Mouse (Mus musculus) lung, embryonic 15.5 days (tissue): ENCODE data around the gene Hist1h2bq. TPM values are rescaled to one million over a fixed set of nuclear protein-coding genes. Genes with fewer than 3 reads are reported as not detected.
"Not testable (repeated sequence)": the region's sequence is repeated elsewhere in the genome, so short reads cannot be mapped to it uniquely, and the experiment has no call there.

Experiments
- ATAC-seq: fragments of 200-750 bp; cut with Nextera tagmentation; 2 replicates; pipeline ENCODE4 v1.8.0; 2017; ENCODE audit warnings: moderate number of reproducible peaks, borderline replicate concordance; ENCODE audit not compliant: low FRiP score, low TSS enrichment; ENCODE audit errors: extremely low read depth
- H3K27ac ChIP-seq: fragments of 300-500 bp; sonication (generic); 2 replicates; pipeline ENCODE4 v1.5.1; 2015; ENCODE audit warnings: moderate library complexity, mild to moderate bottlenecking, inconsistent platforms
- H3K27me3 ChIP-seq: fragments of 300-500 bp; sonication (generic); 2 replicates; pipeline ENCODE4 v1.6.1; 2015; ENCODE audit warnings: inconsistent platforms
- H3K36me3 ChIP-seq: fragments of 300-500 bp; sonication (generic); 2 replicates; pipeline ENCODE4 v1.6.1; 2015; ENCODE audit warnings: inconsistent platforms
- H3K4me1 ChIP-seq: fragments of 300-500 bp; sonication (generic); 2 replicates; pipeline ENCODE4 v1.6.1; 2015; ENCODE audit warnings: inconsistent platforms
- H3K4me2 ChIP-seq: fragments of 300-500 bp; sonication (generic); 2 replicates; pipeline ENCODE4 v1.6.1; 2015; ENCODE audit warnings: inconsistent platforms, mild to moderate bottlenecking, moderate library complexity
- H3K4me3 ChIP-seq: fragments of 300-500 bp; sonication (generic); 2 replicates; pipeline ENCODE4 v1.5.1; 2015; ENCODE audit warnings: mild to moderate bottlenecking, inconsistent platforms
- H3K9ac ChIP-seq: fragments of 300-500 bp; sonication (generic); 2 replicates; pipeline ENCODE4 v1.6.1; 2015; ENCODE audit warnings: inconsistent platforms
- H3K9me3 ChIP-seq: fragments of 300-500 bp; sonication (generic); 2 replicates; pipeline ENCODE4 v1.6.1; 2016; ENCODE audit warnings: inconsistent platforms
- WGBS: fragments of 180-500 bp; shearing (Covaris S2); methylation state at CpG from one replicate; pipeline ENCODE4 v1.1.7; 2015; 5-methylcytosine and 5-hydroxymethylcytosine counted together
- polyA plus RNA-seq: library from polyadenylated mRNA; unstranded; fragments of >200 nt; fragmentation: Nextera tagmentation; extraction: Ambion mirVana; gene quantifications from 2 replicates; pipeline ENCODE4 v1.2.1, GENCODE M21; 2015

The Hist1h2bq gene
- polyA plus RNA-seq, 1 experiment from 2014 or later, result 23.1 TPM

DNA sequence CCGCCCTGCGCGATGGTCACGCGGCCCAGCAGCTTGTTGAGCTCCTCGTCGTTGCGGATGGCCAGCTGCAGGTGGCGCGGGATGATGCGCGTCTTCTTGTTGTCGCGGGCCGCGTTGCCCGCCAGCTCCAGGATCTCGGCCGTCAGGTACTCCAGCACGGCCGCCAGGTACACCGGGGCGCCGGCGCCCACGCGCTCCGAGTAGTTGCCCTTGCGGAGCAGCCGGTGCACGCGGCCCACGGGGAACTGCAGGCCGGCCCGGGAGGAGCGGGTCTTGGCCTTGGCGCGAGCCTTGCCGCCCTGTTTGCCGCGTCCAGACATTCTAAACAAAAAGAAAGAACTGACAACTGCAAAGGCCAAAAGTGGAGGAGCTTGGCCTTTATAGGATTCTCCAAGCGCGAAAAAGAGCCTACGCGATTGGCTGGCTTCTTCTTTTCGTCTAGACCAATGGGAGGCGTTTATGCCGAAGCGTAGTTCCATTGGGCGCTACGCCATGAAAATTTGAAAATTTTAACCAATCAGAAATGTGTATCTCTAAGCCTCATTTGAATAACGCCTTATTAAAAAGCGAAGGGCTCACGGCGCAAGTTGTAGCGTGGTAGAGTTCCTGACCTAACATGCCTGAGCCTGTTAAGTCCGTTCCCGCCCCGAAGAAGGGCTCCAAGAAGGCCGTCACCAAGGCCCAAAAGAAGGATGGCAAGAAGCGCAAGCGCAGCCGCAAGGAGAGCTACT, 22.9 kb downstream of the Hist1h2bq start, which contains the start of the genes Hist1h2an and Hist1h2bp:
Gene Hist1h2an, minus strand, starts transcription at position 320 of the 731 bp plus-strand sequence.
Gene Hist1h2bp, plus strand, starts transcription at position 563 of the 731 bp plus-strand sequence.
- peak within 1 kb of the TSS; percentile 93 for H3K27ac ChIP-seq
- peak within 1 kb of the TSS; percentile 49 for H3K9ac ChIP-seq
- under 1% methylated on average over 38 of the region's 63 CpGs for WGBS
- peak within 1 kb of the TSS; percentile 54 for H3K4me2 ChIP-seq
- H3K4me1 ChIP-seq, result peaks cover 50% of the 10 kb centered on the region
- peak within 1 kb of the TSS; percentile 38 for H3K4me3 ChIP-seq
- peak; percentile 91 for ATAC-seq
- not testable (repeated sequence) for H3K36me3 ChIP-seq, H3K9me3 ChIP-seq, H3K27me3 ChIP-seq

DNA sequence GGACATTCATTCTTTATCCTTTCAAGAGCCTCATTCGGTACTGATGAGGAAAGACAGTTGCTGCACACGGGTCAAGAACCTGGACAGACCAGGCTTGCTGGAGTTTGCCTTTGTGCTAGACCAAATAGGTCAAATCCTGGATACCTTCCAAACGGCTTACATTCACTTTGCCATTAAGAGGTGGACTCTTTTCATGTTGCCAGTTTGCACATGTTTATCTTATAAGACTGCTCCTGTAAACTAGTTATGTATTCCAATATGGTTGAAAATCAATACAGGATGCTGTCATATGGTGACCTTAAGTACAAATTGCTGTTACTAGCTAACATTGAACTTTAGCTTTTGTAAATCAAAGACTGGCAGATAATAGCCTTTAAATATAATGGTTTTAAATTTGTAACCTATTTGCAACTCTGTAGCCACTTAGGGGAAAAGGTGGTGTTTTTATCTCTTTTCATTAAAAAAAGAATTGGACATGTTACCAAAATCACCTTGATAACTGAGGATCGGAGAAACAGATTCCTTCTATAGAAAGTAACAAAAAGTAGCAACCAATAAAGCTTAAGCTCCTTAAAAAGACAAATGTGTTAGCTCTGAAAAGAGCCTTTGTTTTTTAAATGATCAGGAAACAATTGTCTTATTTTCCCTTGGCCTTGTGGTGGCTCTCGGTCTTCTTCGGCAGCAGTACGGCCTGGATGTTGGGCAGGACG, 23.7 kb downstream of the Hist1h2bq start:
- Histone ChIP-seq H3K9ac (peak overlapping the region; percentile 49), H3K4me1 (peaks cover 48% of the 10 kb centered on the region), H3K9me3 (no peaks in the 10 kb centered on the region), H3K4me2 (peak overlapping the region; percentile 54), H3K4me3 (peak overlapping the region; percentile 38), H3K36me3 (no peaks in the 10 kb centered on the region), H3K27me3 (no peaks in the 10 kb centered on the region), H3K27ac (peak overlapping the region; percentile 93)
- 2% methylated on average over 8 of the region's 8 CpGs for WGBS
- no peak for ATAC-seq

DNA sequence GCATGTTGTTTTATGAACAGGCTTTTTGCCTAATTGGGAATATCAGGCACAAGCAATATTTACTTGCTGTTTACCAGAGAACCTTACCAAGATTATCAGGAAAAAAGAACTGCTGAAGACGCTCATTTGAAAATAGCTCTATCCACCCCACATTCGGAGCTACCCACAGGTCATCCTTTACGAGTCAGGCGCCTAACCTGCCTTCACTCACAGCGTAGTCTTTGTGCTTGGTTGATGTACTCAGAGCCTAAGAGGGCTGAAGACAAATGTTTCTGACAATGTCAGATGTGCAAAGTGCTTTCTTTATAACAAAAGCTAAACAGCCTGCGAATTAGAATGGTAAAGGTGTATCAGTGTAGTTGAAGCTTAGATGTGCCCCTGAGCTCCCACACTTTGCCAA, 25.7 kb downstream of the Hist1h2bq start:
- Histone ChIP-seq H3K9me3 (no peaks in the 10 kb centered on the region), H3K36me3 (no peaks in the 10 kb centered on the region), H3K9ac (peak overlapping the region; percentile 37), H3K27me3 (no peaks in the 10 kb centered on the region), H3K4me2 (peak overlapping the region; percentile 70), H3K27ac (peak overlapping the region; percentile 91), H3K4me3 (peak overlapping the region; percentile 49; the same call in 1 of the 2 replicates), H3K4me1 (peaks cover 39% of the 10 kb centered on the region)
- WGBS, result 27% methylated on average over 6 of the region's 6 CpGs
- ATAC-seq, result no peak

DNA sequence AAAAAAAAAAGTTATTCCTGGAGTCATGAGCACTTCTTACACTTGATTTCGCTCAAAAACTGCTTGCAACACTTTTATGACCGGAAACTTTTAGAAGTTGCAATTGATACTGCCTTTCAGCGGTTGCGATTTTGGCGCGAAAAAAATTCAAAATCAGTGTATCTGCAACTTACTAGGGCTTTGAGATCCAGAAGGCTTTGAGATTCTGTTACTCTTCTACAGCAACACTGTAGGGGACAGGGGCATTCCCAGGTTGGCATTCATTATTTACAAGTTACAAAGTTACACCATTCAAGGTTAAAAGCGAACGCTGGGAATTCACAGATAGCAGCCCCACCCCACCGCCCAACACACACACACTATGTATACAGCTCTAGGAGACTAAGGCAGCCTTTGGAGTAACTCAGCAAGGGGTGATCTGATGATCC, 26.2 kb downstream of the Hist1h2bq start:
- no peaks in the 10 kb centered on the region for H3K9me3 ChIP-seq
- no peak for ATAC-seq
- 3% methylated on average over 9 of the region's 9 CpGs for WGBS

DNA sequence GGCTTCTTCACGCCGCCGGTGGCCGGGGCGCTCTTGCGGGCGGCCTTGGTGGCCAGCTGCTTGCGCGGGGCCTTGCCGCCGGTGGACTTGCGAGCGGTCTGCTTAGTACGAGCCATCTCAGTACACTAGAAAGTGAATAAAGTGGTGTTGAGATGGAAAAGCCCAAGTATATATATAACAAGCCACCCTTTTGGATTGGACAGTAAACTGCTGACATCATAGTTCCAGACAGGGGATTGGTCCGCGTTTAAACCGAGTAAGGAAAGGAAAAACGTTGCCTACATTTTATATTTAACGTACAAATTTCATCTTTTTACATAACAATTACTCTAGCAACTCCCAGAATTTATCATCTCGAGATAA, 26.8 kb downstream of the Hist1h2bq start, which contains the start of gene Hist1h3i:
Gene Hist1h3i, minus strand, starts transcription at position 116 of the 363 bp plus-strand sequence.
- ATAC-seq, result peak; percentile 76; the same call in 1 of the 2 replicates
- 0% methylated on average over 13 of the region's 20 CpGs for WGBS
- Histone ChIP-seq H3K4me1 (peaks cover 36% of the 10 kb centered on the region), H3K4me2 (peak within 1 kb of the TSS; percentile 70), H3K27me3 (no peaks in the 10 kb centered on the region), H3K9ac (peak within 1 kb of the TSS; percentile 66), H3K36me3 (no peaks in the 10 kb centered on the region), H3K4me3 (peak within 1 kb of the TSS; percentile 49), H3K27ac (peak within 1 kb of the TSS; percentile 91), H3K9me3 (no peaks in the 10 kb centered on the region)

More for the DNA sequence above, 26.2 kb downstream of the Hist1h2bq start:
- Histone ChIP-seq H3K27ac (peak overlapping the region; percentile 91), H3K4me3 (peak overlapping the region; percentile 49), H3K27me3 (no peaks in the 10 kb centered on the region), H3K4me2 (peak overlapping the region; percentile 70), H3K36me3 (no peaks in the 10 kb centered on the region), H3K4me1 (peaks cover 39% of the 10 kb centered on the region), H3K9ac (peak overlapping the region; percentile 37)

DNA sequence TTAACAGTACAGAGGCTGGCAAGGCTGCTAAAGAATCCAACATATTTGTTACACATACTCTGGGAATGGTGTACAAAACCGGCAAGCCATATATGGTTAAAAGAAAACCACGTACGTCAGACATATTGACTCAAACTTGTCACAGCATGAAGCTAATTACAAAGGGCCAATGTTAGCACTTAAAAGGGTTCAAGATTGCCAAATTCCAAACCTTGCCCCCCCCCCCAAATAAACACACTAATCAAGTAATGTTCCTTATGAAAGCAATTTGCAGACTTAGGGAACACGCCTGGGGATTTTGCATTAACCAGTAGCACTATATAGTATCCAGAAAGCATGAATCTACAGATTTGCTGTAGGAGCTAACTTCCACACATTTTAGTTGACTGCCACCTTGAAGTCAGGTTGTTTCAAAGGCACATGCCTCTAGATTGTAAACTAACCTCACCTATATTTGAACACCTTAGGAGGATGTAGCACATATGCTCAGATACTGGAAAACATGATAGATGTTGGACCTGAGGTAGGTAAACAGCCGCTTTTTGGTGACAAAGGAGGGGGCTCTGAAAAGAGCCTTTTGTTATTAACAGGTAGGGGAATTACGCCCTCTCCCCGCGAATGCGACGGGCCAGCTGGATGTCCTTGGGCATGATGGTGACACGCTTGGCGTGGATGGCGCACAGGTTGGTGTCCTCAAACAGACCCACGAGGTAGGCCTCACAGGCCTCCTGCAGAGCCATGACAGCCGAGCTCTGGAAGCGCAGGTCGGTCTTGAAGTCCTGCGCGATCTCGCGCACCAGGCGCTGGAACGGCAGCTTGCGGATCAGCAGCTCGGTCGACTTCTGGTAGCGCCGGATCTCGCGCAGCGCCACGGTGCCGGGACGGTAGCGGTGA, 27.4 kb downstream of the Hist1h2bq start:
- WGBS, result under 1% methylated on average over 14 of the region's 35 CpGs
- ATAC-seq, H3K36me3 ChIP-seq, H3K27me3 ChIP-seq, H3K9me3 ChIP-seq: not testable (repeated sequence)
- Histone ChIP-seq H3K9ac (peak overlapping the region; percentile 66), H3K27ac (peak overlapping the region; percentile 91), H3K4me1 (peaks cover 35% of the 10 kb centered on the region), H3K4me3 (peak overlapping the region; percentile 49), H3K4me2 (peak overlapping the region; percentile 70)

DNA sequence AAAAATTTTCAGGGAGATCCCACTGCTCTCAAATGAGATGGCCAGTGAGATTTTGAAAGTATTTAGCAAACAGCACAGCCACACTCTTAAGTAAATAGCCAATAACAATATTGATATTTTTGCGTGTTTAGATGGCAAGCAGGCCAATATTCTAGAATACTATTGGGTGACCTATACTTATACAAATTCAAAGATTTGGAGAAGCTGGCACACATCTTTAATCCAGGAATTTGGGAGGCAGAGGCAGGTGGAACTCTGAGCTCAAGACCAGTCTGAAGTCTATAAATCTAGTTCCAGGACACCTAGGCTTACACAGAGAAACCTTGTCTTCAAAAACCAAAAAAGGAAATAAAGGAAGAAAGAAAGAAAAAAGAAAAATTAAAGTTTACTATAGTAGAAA, 28.4 kb downstream of the Hist1h2bq start:
- Histone ChIP-seq H3K9ac (no peak overlapping the region), H3K9me3 (no peaks in the 10 kb centered on the region), H3K4me2 (no peak overlapping the region; the same call in 1 of the 2 replicates), H3K27ac (peak overlapping the region; percentile 17), H3K36me3 (no peaks in the 10 kb centered on the region), H3K4me1 (peaks cover 37% of the 10 kb centered on the region), H3K27me3 (no peaks in the 10 kb centered on the region), H3K4me3 (no peak overlapping the region)
- 82% methylated on average over 1 of the region's 1 CpGs for WGBS
- ATAC-seq, result no peak

DNA sequence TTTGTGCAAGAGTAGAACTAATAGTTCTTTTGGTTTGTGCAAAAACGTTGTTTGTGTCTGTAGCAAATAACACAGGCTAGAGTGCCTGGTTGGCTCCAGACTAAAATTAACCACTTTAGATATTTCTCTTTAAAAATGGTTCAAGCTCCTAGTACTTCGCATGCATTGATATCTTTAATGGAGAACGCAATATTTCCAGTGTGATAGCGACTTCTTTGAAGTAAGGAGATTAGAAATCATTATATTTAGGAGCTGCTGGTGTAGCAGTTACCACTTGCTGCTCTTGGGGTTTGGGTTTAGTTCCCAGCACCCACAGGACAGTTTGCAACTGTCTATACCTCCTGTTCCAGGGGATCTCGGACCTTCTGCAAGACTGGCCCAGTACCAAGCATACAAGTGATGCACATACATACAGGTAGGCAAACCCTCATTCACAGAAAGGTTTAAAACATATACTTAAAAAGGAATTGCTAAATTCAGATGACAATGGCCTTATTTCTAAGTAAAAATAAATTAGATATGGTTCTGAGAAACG, 28.9 kb downstream of the Hist1h2bq start:
- Histone ChIP-seq H3K36me3 (no peaks in the 10 kb centered on the region), H3K4me1 (peaks cover 35% of the 10 kb centered on the region), H3K9ac (peak overlapping the region; percentile 84; the same call in 1 of the 2 replicates), H3K4me3 (peak overlapping the region; percentile 65), H3K9me3 (no peaks in the 10 kb centered on the region), H3K4me2 (peak overlapping the region; percentile 90), H3K27me3 (no peaks in the 10 kb centered on the region), H3K27ac (peak overlapping the region; percentile 98)
- WGBS, result 31% methylated on average over 6 of the region's 6 CpGs
- ATAC-seq, result no peak

DNA sequence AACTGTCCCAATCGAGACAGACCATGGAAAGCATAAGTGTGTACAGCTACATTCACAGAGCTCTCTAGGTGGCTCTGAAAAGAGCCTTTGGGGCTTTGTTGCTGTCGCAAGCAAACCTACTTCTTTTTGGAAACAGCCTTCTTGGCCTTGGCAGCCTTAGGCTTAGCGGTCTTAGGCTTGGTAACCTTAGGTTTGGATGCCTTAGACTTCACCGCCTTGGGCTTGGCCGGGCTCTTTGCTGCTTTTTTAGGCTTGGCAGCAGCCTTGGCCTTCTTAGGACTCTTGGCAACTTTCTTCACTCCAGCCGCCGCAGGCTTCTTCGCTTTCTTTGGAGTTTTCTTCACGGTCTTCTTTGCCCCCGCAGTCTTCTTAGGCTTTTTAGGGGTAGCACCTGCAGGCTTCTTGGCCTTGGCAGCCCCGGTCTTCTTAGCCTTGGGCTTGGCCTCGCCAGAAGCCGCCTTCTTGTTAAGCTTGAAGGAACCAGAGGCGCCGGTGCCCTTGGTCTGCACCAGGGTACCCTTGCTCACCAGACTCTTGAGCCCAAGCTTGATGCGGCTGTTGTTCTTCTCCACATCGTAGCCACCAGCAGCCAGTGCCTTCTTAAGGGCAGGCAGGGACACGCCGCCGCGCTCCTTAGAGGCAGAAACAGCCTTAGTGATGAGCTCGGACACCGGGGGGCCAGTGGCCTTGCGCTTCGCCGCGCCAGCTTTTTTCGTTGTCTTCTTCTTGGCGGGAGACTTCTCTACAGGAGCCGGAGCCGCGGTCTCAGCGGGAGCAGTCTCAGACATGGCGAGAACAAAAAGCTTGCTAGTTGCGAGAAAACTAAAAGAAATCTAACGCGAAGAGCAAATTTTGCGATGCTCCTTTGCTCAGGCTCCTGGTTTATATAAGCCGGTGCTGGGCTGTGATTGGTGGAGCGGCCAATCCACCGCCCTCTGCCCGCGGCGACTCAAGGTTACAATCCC, 29.9 kb downstream of the Hist1h2bq start, which contains the start of gene Hist1h1b:
Gene Hist1h1b, minus strand, starts transcription at position 859 of the 965 bp plus-strand sequence.
- Histone ChIP-seq H3K9me3 (no peaks in the 10 kb centered on the region), H3K4me2 (peak within 1 kb of the TSS; percentile 90), H3K9ac (peak within 1 kb of the TSS; percentile 84), H3K27ac (peak within 1 kb of the TSS; percentile 98), H3K36me3 (no peaks in the 10 kb centered on the region), H3K4me3 (peak within 1 kb of the TSS; percentile 65), H3K4me1 (peaks cover 26% of the 10 kb centered on the region), H3K27me3 (no peaks in the 10 kb centered on the region)
- peak; percentile 64 for ATAC-seq
- WGBS, result under 1% methylated on average over 44 of the region's 44 CpGs
